In the genomic region with DNA sequence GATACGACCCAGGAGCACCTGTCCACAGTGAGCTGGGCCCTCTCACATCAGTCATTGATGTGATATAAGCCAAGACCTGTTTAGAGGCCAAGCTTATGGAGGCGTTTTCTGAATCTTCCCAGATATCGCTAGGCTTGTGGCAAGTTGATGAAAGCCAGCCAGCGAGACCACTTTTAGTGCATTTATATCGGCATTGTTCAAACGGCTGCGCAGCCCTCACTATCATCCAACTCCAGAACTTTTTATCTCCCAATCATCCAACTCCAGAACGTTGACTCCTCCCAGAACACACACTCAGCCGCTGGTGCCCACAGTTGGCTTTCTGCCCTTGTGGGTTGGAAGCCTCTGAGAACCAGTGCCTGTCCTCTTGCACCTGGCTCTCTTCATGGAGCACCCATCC, we compare ENCODE assay signal across 9 mouse cellular contexts. TPM values are rescaled to one million over a fixed set of nuclear protein-coding genes. Genes with fewer than 3 reads are reported as not detected.
A peak's percentile ranks its signal among the peaks of the same experiment; 100 is the strongest.
DNase-seq lines count a peak whose midpoint lies in the region; ATAC-seq and TF ChIP-seq lines count a peak whose summit lies in the region.
"Had no signal": no experiment of that assay in that cellular context is flagged by ENCODE, and none has a peak within 500 bp of the region (broad histone marks: within the 10 kb centered on the region; RNA-seq: fewer than 3 reads in every experiment).

No protein-coding gene starts in this region.

- peak overlapping the region; percentile 99 for H3K27ac ChIP-seq in heart, embryonic 11.5 days (ENCODE audit: low read depth, low read length)
- H3K27ac ChIP-seq in hindbrain, postnatal 0 days, result peak overlapping the region; percentile 98
- no peak overlapping the region for H3K27ac ChIP-seq in midbrain, embryonic 16.5 days (ENCODE audit: low read length)

- H3K9me3 ChIP-seq in heart, embryonic 11.5 days (replicated peaks; ENCODE audit: control insufficient read depth, low read length), result no peaks in the 10 kb centered on the region
- H3K9me3 ChIP-seq in hindbrain, postnatal 0 days (ENCODE audit: low read length), result no peaks in the 10 kb centered on the region
- no peaks in the 10 kb centered on the region for H3K9me3 ChIP-seq in midbrain, embryonic 16.5 days (replicated peaks; ENCODE audit: control insufficient read depth, low read length, poor library complexity, severe bottlenecking)

- H3K9ac ChIP-seq in heart, embryonic 11.5 days (ENCODE audit: low read depth, low read length), result peak overlapping the region; percentile 97; the same call in 1 of the 2 replicates
- H3K9ac ChIP-seq in hindbrain, postnatal 0 days (replicated peaks; ENCODE audit: low read length), result no peak overlapping the region
- H3K9ac ChIP-seq in midbrain, embryonic 16.5 days (ENCODE audit: low read depth, low read length), result no peak overlapping the region

- 50% methylated on average over 9 of the region's 9 CpGs for WGBS in heart, embryonic 11.5 days (ENCODE audit: insufficient replicate concordance)
- WGBS in hindbrain, postnatal 0 days, result 85% methylated on average over 9 of the region's 9 CpGs
- 89% methylated on average over 9 of the region's 9 CpGs for WGBS in midbrain, embryonic 16.5 days

- intact Hi-C loops in heart, postnatal 10 days (cut with DNase I), result loop anchor here (5.0 to 10.0 kb wide), 2 partner anchors 38 to 790 kb away; partner anchors contain the start of gene Mrpl55

- H3K4me2 ChIP-seq in heart, embryonic 11.5 days, result peak overlapping the region; percentile 62
- H3K4me2 ChIP-seq in hindbrain, postnatal 0 days (ENCODE audit: low read depth, low read length), result peak overlapping the region; percentile 75
- peak overlapping the region; percentile 68; the same call in 1 of the 2 replicates for H3K4me2 ChIP-seq in midbrain, embryonic 16.5 days (ENCODE audit: low read length)

- H3K36me3 ChIP-seq in heart, embryonic 11.5 days (ENCODE audit: control insufficient read depth, insufficient read depth, low read length), result no peaks in the 10 kb centered on the region
- no peaks in the 10 kb centered on the region for H3K36me3 ChIP-seq in hindbrain, postnatal 0 days (ENCODE audit: insufficient read depth, low read length)
- no peaks in the 10 kb centered on the region for H3K36me3 ChIP-seq in midbrain, embryonic 16.5 days (ENCODE audit: control insufficient read depth, insufficient read depth, low read length)

- peaks cover 27% of the 10 kb centered on the region for H3K4me1 ChIP-seq in heart, embryonic 11.5 days (ENCODE audit: control insufficient read depth, insufficient read depth, low read length)
- H3K4me1 ChIP-seq in hindbrain, postnatal 0 days (ENCODE audit: insufficient read depth, low read length), result peaks cover 16% of the 10 kb centered on the region; the same call in 1 of the 2 replicates
- H3K4me1 ChIP-seq in midbrain, embryonic 16.5 days (ENCODE audit: control insufficient read depth, insufficient read depth, low read length), result peaks cover 14% of the 10 kb centered on the region

- no peak for TF ChIP-seq CTCF in hindbrain, postnatal 0 days (IDR thresholded peaks at IDR 0.05; ENCODE audit: low read depth)

- no peak for DNase-seq in heart, postnatal 10 days
- peak; percentile 95 for DNase-seq in c-Kit-positive CD71-positive TER-119-negative erythroid progenitor cells, embryonic 14.5 days (ENCODE audit: low read depth)
- DNase-seq in hindbrain, postnatal 0 days (ENCODE audit: low spot score), result no peak
- no peak for DNase-seq in gastrocnemius, postnatal 10 days
- DNase-seq in thymus, adult 18-20 months, result no peak

- 0 out of 2 replicates have a peak, but pooled peaks have one; percentile 16 for ATAC-seq in heart, embryonic 11.5 days (replicated peaks; ENCODE audit: insufficient number of reproducible peaks, low FRiP score, low TSS enrichment)
- no peak for ATAC-seq in hindbrain, postnatal 0 days
- no peak for ATAC-seq in midbrain, embryonic 16.5 days
- ATAC-seq in activated CD4-positive, CD25-positive, alpha-beta regulatory T cell, adult 4 months, result no peak

- peak overlapping the region; percentile 84 for H3K4me3 ChIP-seq in heart, embryonic 11.5 days (ENCODE audit: low read depth, low read length)
- no peak overlapping the region; the same call in 1 of the 2 replicates for H3K4me3 ChIP-seq in hindbrain, postnatal 0 days (ENCODE audit: low read length)
- no peak overlapping the region for H3K4me3 ChIP-seq in midbrain, embryonic 16.5 days (ENCODE audit: low read depth, low read length)

- no peaks in the 10 kb centered on the region for H3K27me3 ChIP-seq in heart, embryonic 11.5 days (ENCODE audit: control insufficient read depth, insufficient read depth, low read length)
- H3K27me3 ChIP-seq in hindbrain, postnatal 0 days (ENCODE audit: insufficient read depth, low read length), result no peaks in the 10 kb centered on the region
- no peaks in the 10 kb centered on the region; the same call in 1 of the 2 replicates for H3K27me3 ChIP-seq in midbrain, embryonic 16.5 days (ENCODE audit: control insufficient read depth, insufficient read depth, low read depth, low read length)
- H3K27me3 ChIP-seq: Patski had no signal

RNA-seq across cellular contexts. Expression of gene Iba57, which starts 0.8 kb away (rescaled TPM):
- polyA plus RNA-seq in heart, embryonic 11.5 days (2014; fragmentation: Nextera tagmentation; extraction: Ambion mirVana), result 3.8 and 5.3 TPM in 2 replicates
- 10 to 100 TPM; 14.6 to 16.8 TPM for total RNA-seq in heart, postnatal 10 days (2021)
- total RNA-seq in hindbrain, postnatal 0 days (2014; rRNA removed), result 13.3 and 14.8 TPM in 2 replicates
- polyA plus RNA-seq in hindbrain, postnatal 0 days (2015; fragmentation: Nextera tagmentation; extraction: Ambion mirVana), result 9.3 and 10.7 TPM in 2 replicates
- polyA plus RNA-seq in midbrain, embryonic 16.5 days (2015; fragmentation: Nextera tagmentation; extraction: Ambion mirVana), result 7.3 and 7.6 TPM in 2 replicates
- polyA plus RNA-seq in activated CD4-positive, CD25-positive, alpha-beta regulatory T cell, adult 4 months (2017; shearing (Covaris generic)), result 1 to 10 TPM; 1.3 to 1.8 TPM
- total RNA-seq in gastrocnemius, postnatal 10 days (2021), result 10 to 100 TPM in 1 of 2 experiments, 1 to 10 TPM in 1; 9.4 to 10.6 TPM

RNA-seq across cellular contexts. Expression of gene Gjc2, which starts 18.6 kb away (rescaled TPM):
- polyA plus RNA-seq in heart, embryonic 11.5 days (2014; fragmentation: Nextera tagmentation; extraction: Ambion mirVana), result 0.11 TPM in 1 of 2 replicates, not detected in the other
- 1 to 10 TPM; 1.7 to 1.8 TPM for total RNA-seq in heart, postnatal 10 days (2021)
- total RNA-seq in hindbrain, postnatal 0 days (2014; rRNA removed), result 2.3 and 3.2 TPM in 2 replicates
- 0.38 and 0.76 TPM in 2 replicates for polyA plus RNA-seq in hindbrain, postnatal 0 days (2015; fragmentation: Nextera tagmentation; extraction: Ambion mirVana)
- 0.21 and 0.30 TPM in 2 replicates for polyA plus RNA-seq in midbrain, embryonic 16.5 days (2015; fragmentation: Nextera tagmentation; extraction: Ambion mirVana)
- not detected for polyA plus RNA-seq in activated CD4-positive, CD25-positive, alpha-beta regulatory T cell, adult 4 months (2017; shearing (Covaris generic))
- total RNA-seq in gastrocnemius, postnatal 10 days (2021), result 1 to 10 TPM in 1 of 2 experiments, under 1 TPM in 1; 0.78 to 1.2 TPM

RNA-seq across cellular contexts. Expression of gene Guk1, which starts 27.6 kb away (rescaled TPM):
- 121 and 125 TPM in 2 replicates for polyA plus RNA-seq in heart, embryonic 11.5 days (2014; fragmentation: Nextera tagmentation; extraction: Ambion mirVana)
- 10 to 100 TPM; 74.3 to 76.2 TPM for total RNA-seq in heart, postnatal 10 days (2021)
- 124 TPM in 2 replicates for total RNA-seq in hindbrain, postnatal 0 days (2014; rRNA removed)
- 258 and 271 TPM in 2 replicates for polyA plus RNA-seq in hindbrain, postnatal 0 days (2015; fragmentation: Nextera tagmentation; extraction: Ambion mirVana)
- polyA plus RNA-seq in midbrain, embryonic 16.5 days (2015; fragmentation: Nextera tagmentation; extraction: Ambion mirVana), result 242 and 261 TPM in 2 replicates
- polyA plus RNA-seq in activated CD4-positive, CD25-positive, alpha-beta regulatory T cell, adult 4 months (2017; shearing (Covaris generic)), result 10 to 100 TPM; 60.2 to 63.5 TPM
- 10 to 100 TPM; 20.8 to 22.0 TPM for total RNA-seq in gastrocnemius, postnatal 10 days (2021)

RNA-seq across cellular contexts. Expression of gene Obscn, which starts 28.2 kb away (rescaled TPM):
- 39.3 and 41.1 TPM in 2 replicates for polyA plus RNA-seq in heart, embryonic 11.5 days (2014; fragmentation: Nextera tagmentation; extraction: Ambion mirVana)
- total RNA-seq in heart, postnatal 10 days (2021), result 100 to 1,000 TPM; 427 to 465 TPM
- 2.3 and 2.8 TPM in 2 replicates for total RNA-seq in hindbrain, postnatal 0 days (2014; rRNA removed)
- 0.30 and 0.41 TPM in 2 replicates for polyA plus RNA-seq in hindbrain, postnatal 0 days (2015; fragmentation: Nextera tagmentation; extraction: Ambion mirVana)
- 0.29 and 0.36 TPM in 2 replicates for polyA plus RNA-seq in midbrain, embryonic 16.5 days (2015; fragmentation: Nextera tagmentation; extraction: Ambion mirVana)
- not detected for polyA plus RNA-seq in activated CD4-positive, CD25-positive, alpha-beta regulatory T cell, adult 4 months (2017; shearing (Covaris generic))
- 100 to 1,000 TPM; 664 to 666 TPM for total RNA-seq in gastrocnemius, postnatal 10 days (2021)

RNA-seq across cellular contexts. Expression of gene Mrpl55, which starts 37.9 kb away (rescaled TPM):
- polyA plus RNA-seq in heart, embryonic 11.5 days (2014; fragmentation: Nextera tagmentation; extraction: Ambion mirVana), result 98.5 and 102 TPM in 2 replicates
- 10 to 100 TPM; 86.9 to 88.0 TPM for total RNA-seq in heart, postnatal 10 days (2021)
- total RNA-seq in hindbrain, postnatal 0 days (2014; rRNA removed), result 88.3 and 90.6 TPM in 2 replicates
- polyA plus RNA-seq in hindbrain, postnatal 0 days (2015; fragmentation: Nextera tagmentation; extraction: Ambion mirVana), result 119 and 123 TPM in 2 replicates
- polyA plus RNA-seq in midbrain, embryonic 16.5 days (2015; fragmentation: Nextera tagmentation; extraction: Ambion mirVana), result 80.3 and 91.1 TPM in 2 replicates
- polyA plus RNA-seq in activated CD4-positive, CD25-positive, alpha-beta regulatory T cell, adult 4 months (2017; shearing (Covaris generic)), result 10 to 100 TPM; 49.4 to 50.0 TPM
- total RNA-seq in gastrocnemius, postnatal 10 days (2021), result 10 to 100 TPM; 36.7 to 38.0 TPM
